Comparison of ENCODE assay signal across 9 mouse cellular contexts in the genomic region with DNA sequence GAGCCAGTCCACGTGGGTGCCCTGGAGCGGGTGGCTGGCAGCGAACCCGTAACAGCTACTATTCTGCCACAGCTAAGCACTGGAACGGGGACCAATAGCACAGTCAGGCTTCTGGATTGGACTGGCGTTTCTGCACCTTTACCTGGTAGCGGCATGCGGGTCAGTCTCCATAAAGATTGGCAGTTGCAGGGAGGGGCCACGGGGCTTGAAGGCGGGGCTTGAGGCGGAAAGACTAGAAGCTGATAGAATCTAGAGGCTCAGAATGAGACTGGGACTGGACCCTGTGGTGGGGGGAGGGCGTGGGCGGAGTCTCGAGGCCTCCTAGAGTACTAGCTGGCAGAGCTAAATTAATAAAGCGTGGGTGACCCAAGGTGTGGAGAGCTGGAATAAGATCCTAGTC. TPM values are rescaled to one million over a fixed set of nuclear protein-coding genes. Genes with fewer than 3 reads are reported as not detected.
DNase-seq lines count a peak whose midpoint lies in the region; ATAC-seq lines count a peak whose summit lies in the region.
"Had no signal": no experiment of that assay in that cellular context is flagged by ENCODE, and none has a peak within 500 bp of the region (broad histone marks: within the 10 kb centered on the region; RNA-seq: fewer than 3 reads in every experiment).

No protein-coding gene starts in this region.

- H3K27me3 ChIP-seq in forebrain, embryonic 13.5 days: peaks cover 13% of the 10 kb centered on the region

- peak overlapping the region; percentile 47 for H3K4me2 ChIP-seq in forebrain, embryonic 13.5 days

- H3K27ac ChIP-seq in forebrain, embryonic 13.5 days: no peak overlapping the region

- no peak for ATAC-seq in forebrain, embryonic 13.5 days
- ATAC-seq in activated CD4-positive, CD25-positive, alpha-beta regulatory T cell, adult 4 months: no peak

- H3K36me3 ChIP-seq in forebrain, embryonic 13.5 days (ENCODE audit: poor library complexity, severe bottlenecking): no peaks in the 10 kb centered on the region

- WGBS in forebrain, embryonic 13.5 days: 37% methylated on average over 15 of the region's 15 CpGs

- H3K4me1 ChIP-seq in forebrain, embryonic 13.5 days: peaks cover 19% of the 10 kb centered on the region

- peak; percentile 49 for DNase-seq in retina, postnatal 1 day
- no peak for DNase-seq in retina, embryonic 14.5 days (ENCODE audit: low spot score)
- peak; percentile 52 to 75 for DNase-seq in kidney, postnatal 25 days
- peak; percentile 18 for DNase-seq in lung, postnatal 25 days (ENCODE audit: low spot score)
- DNase-seq in telencephalon, adult 2 months (ENCODE audit: low read depth, low spot score): peak; percentile 21
- DNase-seq in frontal cortex, postnatal 25 days (ENCODE audit: low spot score in 2 of 2): no peak

- H3K9me3 ChIP-seq in forebrain, embryonic 13.5 days (replicated peaks): no peaks in the 10 kb centered on the region

- peak overlapping the region; percentile 14 for H3K4me3 ChIP-seq in forebrain, embryonic 13.5 days
- H3K4me3 ChIP-seq: myocyte had no signal

- no peak overlapping the region for H3K9ac ChIP-seq in forebrain, embryonic 13.5 days

RNA-seq across cellular contexts. Expression of a gene that starts 4.5 kb away (rescaled TPM):
- polyA plus RNA-seq in forebrain, embryonic 13.5 days (2015; fragmentation: Nextera tagmentation; extraction: Ambion mirVana): 0.25 and 0.37 TPM in 2 replicates
- under 1 TPM; 0.12 to 0.64 TPM for polyA plus RNA-seq in activated CD4-positive, CD25-positive, alpha-beta regulatory T cell, adult 4 months (2017; shearing (Covaris generic))
- polyA plus RNA-seq: myocyte had no signal

RNA-seq across cellular contexts. Expression of a gene that starts 16.4 kb away (rescaled TPM):
- polyA plus RNA-seq in forebrain, embryonic 13.5 days (2015; fragmentation: Nextera tagmentation; extraction: Ambion mirVana): 212 and 238 TPM in 2 replicates
- 10 to 100 TPM; 39.6 to 43.9 TPM for polyA plus RNA-seq in activated CD4-positive, CD25-positive, alpha-beta regulatory T cell, adult 4 months (2017; shearing (Covaris generic))

RNA-seq across cellular contexts. Expression of a gene that starts 39.4 kb away (rescaled TPM):
- polyA plus RNA-seq in forebrain, embryonic 13.5 days (2015; fragmentation: Nextera tagmentation; extraction: Ambion mirVana): not detected in 2 replicates
- under 1 TPM in 1 of 2 experiments, not detected in 1; 0.16 TPM for polyA plus RNA-seq in activated CD4-positive, CD25-positive, alpha-beta regulatory T cell, adult 4 months (2017; shearing (Covaris generic))
- polyA plus RNA-seq: myocyte had no signal

Comparison
In these comparisons a context has a peak if more than half of its experiments do, and no peak if none do; other contexts are left out.
1. DNase-seq: peak in retina, postnatal 1 day (single experiment), kidney, postnatal 25 days (2 of 2), lung, postnatal 25 days (single experiment) and telencephalon, adult 2 months (single experiment); none in retina, embryonic 14.5 days (single experiment) and frontal cortex, postnatal 25 days (0 of 2).